Mouse (Mus musculus): ENCODE data around the gene Uqcc1. TPM values are rescaled to one million over a fixed set of nuclear protein-coding genes. Genes with fewer than 3 reads are reported as not detected.
"Not testable (repeated sequence)": the region's sequence is repeated elsewhere in the genome, so short reads cannot be mapped to it uniquely, and the experiment has no call there.

Uqcc1 gene
- polyA plus RNA-seq, 1 experiment from 2014 or later: 73.4 TPM

- no peak for DNase-seq (ENCODE audit: low read depth, low spot score)
- no peak for TF ChIP-seq CTCF (IDR thresholded peaks at IDR 0.05)
- CTCF ChIA-PET: no interaction called here
- POLR2A ChIA-PET: no interaction called here
- in situ Hi-C loops (cut with MboI; ENCODE audit: low pct_unique_long_range_greater_than_20kb): loop anchor here (25.0 kb wide), 1 partner anchor 303 kb away; the partner anchor contains the start of genes Gm28036, Nfs1 and Romo1
- no peak for ATAC-seq
- H3K27me3 ChIP-seq: no peaks in the 10 kb centered on the region
These were observed 95.4 kb downstream of the Uqcc1 start, which contains the start of gene Fam83c for GRCm38 (mm10) chr2:155834732-155835131. Gene Fam83c, minus strand, starts transcription at chr2:155834854.

- CTCF ChIA-PET: interaction anchor here (0.8 to 2.5 kb wide), 7 partner anchors 8 to 120 kb away, joined by 3 to 16 read pairs (median 3); partner anchors contain the start of gene Gdf5
- in situ Hi-C loops (cut with MboI; ENCODE audit: low pct_unique_long_range_greater_than_20kb): loop anchor here (25.0 kb wide), 1 partner anchor 305 kb away; the partner anchor contains the start of genes Gm28036, Nfs1 and Romo1
- DNase-seq (ENCODE audit: low read depth, low spot score); H3K27me3 ChIP-seq; ATAC-seq: not testable (repeated sequence)
- POLR2A ChIA-PET: interaction anchor here (1.4 kb wide), 1 partner anchor 109 kb away, joined by 4 read pairs; the partner anchor contains the start of gene Gm15557
These were observed 98.0 kb downstream of the Uqcc1 start for GRCm38 (mm10) chr2:155832087-155832486.

GRCm38 (mm10) chr2:155831302-155831701, 98.8 kb downstream of the Uqcc1 start:
- no peak for DNase-seq (ENCODE audit: low read depth, low spot score)
- ATAC-seq: no peak
- ChIA-PET POLR2A (no interaction called here), CTCF (interaction anchor here (0.8 to 2.4 kb wide), 4 partner anchors 9 to 117 kb away, joined by 3 to 9 read pairs (median 6); no protein-coding TSS in a partner anchor)
- H3K27me3 ChIP-seq: no peaks in the 10 kb centered on the region
- in situ Hi-C loops (cut with MboI; ENCODE audit: low pct_unique_long_range_greater_than_20kb): loop anchor here (25.0 kb wide), 1 partner anchor 306 kb away; the partner anchor contains the start of genes Gm28036, Nfs1 and Romo1
- TF ChIP-seq CTCF (IDR thresholded peaks at IDR 0.05): no peak

- no peak for DNase-seq (ENCODE audit: low read depth, low spot score)
- in situ Hi-C loops (cut with MboI; ENCODE audit: low pct_unique_long_range_greater_than_20kb): loop anchor here (25.0 kb wide), 1 partner anchor 306 kb away; the partner anchor contains the start of genes Gm28036, Nfs1 and Romo1
- ATAC-seq: no peak
- no peak for TF ChIP-seq CTCF (IDR thresholded peaks at IDR 0.05)
- CTCF ChIA-PET: interaction anchor here (1.4 to 2.4 kb wide), 3 partner anchors 16 to 118 kb away, joined by 3 to 9 read pairs (median 9); no protein-coding TSS in a partner anchor
- POLR2A ChIA-PET: no interaction called here
- H3K27me3 ChIP-seq: no peaks in the 10 kb centered on the region
These were observed 99.3 kb downstream of the Uqcc1 start for GRCm38 (mm10) chr2:155830841-155831240.

GRCm38 (mm10) chr2:155826630-155827424, 103.3 kb downstream of the Uqcc1 start, which contains the start of gene Eif6:
Gene Eif6, minus strand, starts transcription at chr2:155826925.
- DNase-seq (ENCODE audit: low read depth, low spot score) (no peak), ATAC-seq (peak; percentile 78)
- ChIA-PET POLR2A (interaction anchor here (0.6 kb wide), 1 partner anchor 122 kb away, joined by 4 read pairs; no protein-coding TSS in a partner anchor), CTCF (interaction anchor here (1.1 to 1.4 kb wide), 2 partner anchors 17 to 117 kb away, joined by 3 read pairs; no protein-coding TSS in a partner anchor)
- in situ Hi-C loops (cut with MboI; ENCODE audit: low pct_unique_long_range_greater_than_20kb): loop anchor here (25.0 kb wide), 1 partner anchor 310 kb away; the partner anchor contains the start of genes Gm28036, Nfs1 and Romo1
- TF ChIP-seq CTCF (IDR thresholded peaks at IDR 0.05): no peak
- no peaks in the 10 kb centered on the region for H3K27me3 ChIP-seq

- ATAC-seq (peak; percentile 33), DNase-seq (ENCODE audit: low read depth, low spot score) (no peak)
- no peaks in the 10 kb centered on the region for H3K27me3 ChIP-seq
- ChIA-PET CTCF (no interaction called here), POLR2A (no interaction called here)
- in situ Hi-C loops (cut with MboI; ENCODE audit: low pct_unique_long_range_greater_than_20kb): loop anchor here (25.0 kb wide), 1 partner anchor 311 kb away; the partner anchor contains the start of genes Gm28036, Nfs1 and Romo1
- TF ChIP-seq CTCF (IDR thresholded peaks at IDR 0.05): no peak
These were observed 104.0 kb downstream of the Uqcc1 start for GRCm38 (mm10) chr2:155825904-155826629.

- no peak for TF ChIP-seq CTCF (IDR thresholded peaks at IDR 0.05)
- POLR2A ChIA-PET: no interaction called here
- CTCF ChIA-PET: no interaction called here
- ATAC-seq: no peak
- in situ Hi-C loops (cut with MboI; ENCODE audit: low pct_unique_long_range_greater_than_20kb): no loop called here
- DNase-seq (ENCODE audit: low read depth, low spot score): no peak
- no peaks in the 10 kb centered on the region for H3K27me3 ChIP-seq
These were observed 106.4 kb downstream of the Uqcc1 start for GRCm38 (mm10) chr2:155823722-155824121.

- in situ Hi-C loops (cut with MboI; ENCODE audit: low pct_unique_long_range_greater_than_20kb): no loop called here
- CTCF ChIA-PET: no interaction called here
- H3K27me3 ChIP-seq: no peaks in the 10 kb centered on the region
- ATAC-seq (no peak), DNase-seq (ENCODE audit: low read depth, low spot score) (no peak)
- no peak for TF ChIP-seq CTCF (IDR thresholded peaks at IDR 0.05)
- POLR2A ChIA-PET: no interaction called here
These were observed 109.3 kb downstream of the Uqcc1 start for GRCm38 (mm10) chr2:155820779-155821178.

- ChIA-PET CTCF (no interaction called here), POLR2A (no interaction called here)
- in situ Hi-C loops (cut with MboI; ENCODE audit: low pct_unique_long_range_greater_than_20kb): no loop called here
- peak; percentile 75 for DNase-seq (ENCODE audit: low read depth, low spot score)
- H3K27me3 ChIP-seq: no peaks in the 10 kb centered on the region
- ATAC-seq: peak; percentile 69
- no peak for TF ChIP-seq CTCF (IDR thresholded peaks at IDR 0.05)
These were observed 110.5 kb downstream of the Uqcc1 start for GRCm38 (mm10) chr2:155819449-155820251.

- DNase-seq (ENCODE audit: low read depth, low spot score) (no peak), ATAC-seq (no peak)
- ChIA-PET CTCF (no interaction called here), POLR2A (interaction anchor here (0.5 kb wide), 1 partner anchor 54 kb away, joined by 3 read pairs; no protein-coding TSS in a partner anchor)
- no peak for TF ChIP-seq CTCF (IDR thresholded peaks at IDR 0.05)
- no peaks in the 10 kb centered on the region for H3K27me3 ChIP-seq
- in situ Hi-C loops (cut with MboI; ENCODE audit: low pct_unique_long_range_greater_than_20kb): no loop called here
These were observed 110.9 kb downstream of the Uqcc1 start, which contains the start of gene BC029722 for GRCm38 (mm10) chr2:155819392-155819448. Gene BC029722, minus strand, starts transcription at chr2:155819426.
